Mouse (Mus musculus) kidney, embryonic 16.5 days (tissue): ENCODE results near the gene Hoxa5. TPM values are rescaled to one million over a fixed set of nuclear protein-coding genes. Genes with fewer than 3 reads are reported as not detected.

Experiments used
- ATAC-seq: fragments of 200-750 bp; cut with Nextera tagmentation; 2 replicates; pipeline ENCODE4 v1.8.0; 2017; ENCODE audit warnings: moderate TSS enrichment; ENCODE audit not compliant: low FRiP score, low TSS enrichment
- H3K27ac ChIP-seq: fragments of 300-500 bp; sonication (generic); 2 replicates; pipeline ENCODE4 v1.5.1; 2014; ENCODE audit warnings: low read length
- H3K27me3 ChIP-seq: fragments of 300-500 bp; sonication (generic); 2 replicates; pipeline ENCODE4 v1.6.1; 2014; ENCODE audit warnings: low read length, control low read depth, mixed read lengths; ENCODE audit not compliant: insufficient read depth
- H3K36me3 ChIP-seq: fragments of 300-500 bp; sonication (generic); 2 replicates; pipeline ENCODE4 v1.6.1; 2014; ENCODE audit warnings: low read length, control low read depth, mixed read lengths; ENCODE audit not compliant: insufficient read depth
- H3K4me1 ChIP-seq: fragments of 300-500 bp; sonication (generic); 2 replicates; pipeline ENCODE4 v1.6.1; 2014; ENCODE audit warnings: low read length, control low read depth, mixed read lengths; ENCODE audit not compliant: insufficient read depth
- H3K4me2 ChIP-seq: fragments of 300-500 bp; sonication (generic); replicated peaks from 2 replicates; pipeline ENCODE4 v1.6.1; 2014; ENCODE audit warnings: low read depth, low read length
- H3K4me3 ChIP-seq: fragments of 300-500 bp; sonication (generic); 2 replicates; pipeline ENCODE4 v1.5.1; 2014; ENCODE audit warnings: mild to moderate bottlenecking, low read length
- H3K9ac ChIP-seq: fragments of 300-500 bp; sonication (generic); replicated peaks from 2 replicates; pipeline ENCODE4 v1.6.1; 2014; ENCODE audit warnings: low read length
- H3K9me3 ChIP-seq: fragments of 300-500 bp; sonication (generic); 2 replicates; pipeline ENCODE4 v1.6.1; 2016; ENCODE audit warnings: low read length, control low read depth
- WGBS: fragments of 180-500 bp; shearing (Covaris S2); extraction: QIAGEN DNeasy Blood & Tissue Kit; methylation state at CpG from one replicate; pipeline ENCODE4 v1.1.7; 2014; 5-methylcytosine and 5-hydroxymethylcytosine counted together
- polyA plus RNA-seq: library from polyadenylated mRNA; unstranded; fragments of >200 nt; fragmentation: Nextera tagmentation; extraction: Ambion mirVana; gene quantifications from 2 replicates; pipeline ENCODE4 v1.2.1, GENCODE M21; 2015

Hoxa5 gene
- polyA plus RNA-seq, 1 experiment from 2014 or later, result 9.5 TPM

DNA sequence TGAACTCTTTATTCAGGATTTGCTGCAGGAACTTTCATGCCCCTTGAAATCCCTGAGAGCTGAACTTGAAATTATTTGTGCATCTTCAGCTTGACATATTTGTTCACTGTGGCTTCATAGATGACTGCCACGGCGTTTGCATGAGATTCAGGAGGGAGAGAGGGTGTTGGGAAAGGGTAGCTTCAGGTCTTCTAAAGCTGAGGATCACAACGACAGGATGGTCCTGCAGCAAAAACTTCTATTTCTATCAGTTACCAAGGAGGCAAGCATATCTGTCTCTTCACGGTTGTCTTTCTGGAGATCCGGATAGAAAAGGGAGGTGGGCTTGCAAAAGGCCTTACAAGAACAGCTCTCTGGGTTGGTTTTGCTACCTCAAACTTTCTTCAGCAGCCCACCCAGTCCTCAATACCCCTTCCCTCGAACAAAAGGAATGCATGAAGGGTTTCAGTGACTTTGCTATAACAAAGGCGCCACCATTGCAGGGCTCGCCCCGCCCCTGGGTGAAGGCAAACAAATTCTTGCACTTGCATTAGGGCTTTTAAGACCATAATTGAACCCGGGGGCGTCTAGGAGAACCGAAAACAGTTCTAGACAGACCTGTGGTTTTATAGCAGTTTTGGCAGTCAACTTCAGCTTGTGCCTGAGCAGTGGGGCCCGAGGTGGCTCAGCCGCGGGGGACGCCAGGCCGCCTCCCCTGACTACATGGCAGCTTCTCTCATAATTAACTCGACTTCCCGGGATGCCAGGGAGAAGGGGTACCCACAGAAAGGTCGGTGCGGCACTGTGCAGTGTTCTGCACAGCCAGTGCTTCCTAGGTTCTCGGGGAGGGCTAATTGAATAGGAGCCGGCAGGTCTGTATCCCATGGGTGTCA, 43.6 kb upstream of the Hoxa5 start:
- H3K4me3 ChIP-seq, result peak overlapping the region; percentile 50
- peaks cover 26% of the 10 kb centered on the region for H3K27me3 ChIP-seq
- peak overlapping the region; percentile 77 for H3K9ac ChIP-seq
- ATAC-seq, result 0 out of 2 replicates have a peak, but pooled peaks have one; percentile 7
- WGBS, result 4% methylated on average over 23 of the region's 23 CpGs
- peaks cover 26% of the 10 kb centered on the region for H3K4me1 ChIP-seq
- no peaks in the 10 kb centered on the region for H3K9me3 ChIP-seq
- H3K36me3 ChIP-seq, result 0 out of 2 replicates have a peak, but pooled peaks cover 3% of the 10 kb centered on the region
- peak overlapping the region; percentile 67 for H3K4me2 ChIP-seq
- H3K27ac ChIP-seq, result peak overlapping the region; percentile 95

- peak overlapping the region; percentile 80 for H3K4me3 ChIP-seq
- H3K27me3 ChIP-seq, result peaks cover 19% of the 10 kb centered on the region
- WGBS, result 9% methylated on average over 3 of the region's 3 CpGs
- ATAC-seq, result no peak
- no peaks in the 10 kb centered on the region for H3K9me3 ChIP-seq
- peaks cover 3% of the 10 kb centered on the region; the same call in 1 of the 2 replicates for H3K36me3 ChIP-seq
- peaks cover 31% of the 10 kb centered on the region for H3K4me1 ChIP-seq
- H3K9ac ChIP-seq, result peak overlapping the region; percentile 98
- H3K4me2 ChIP-seq, result peak overlapping the region; percentile 78
- peak overlapping the region; percentile 96 for H3K27ac ChIP-seq
Measured at GRCm38 (mm10) chr6:52246916-52247315, 42.5 kb upstream of the Hoxa5 start.

- H3K27ac ChIP-seq, result peak overlapping the region; percentile 96
- peak overlapping the region; percentile 80 for H3K4me3 ChIP-seq
- peaks cover 36% of the 10 kb centered on the region for H3K4me1 ChIP-seq
- H3K4me2 ChIP-seq, result peak overlapping the region; percentile 78
- WGBS, result under 1% methylated on average over 26 of the region's 26 CpGs
- 0 out of 2 replicates have a peak, but pooled peaks have one; percentile 21 for ATAC-seq
- H3K9ac ChIP-seq, result peak overlapping the region; percentile 98
- H3K9me3 ChIP-seq, result no peaks in the 10 kb centered on the region
- H3K27me3 ChIP-seq, result peaks cover 14% of the 10 kb centered on the region; the same call in 1 of the 2 replicates
- peaks cover 3% of the 10 kb centered on the region; the same call in 1 of the 2 replicates for H3K36me3 ChIP-seq
Measured at GRCm38 (mm10) chr6:52246403-52246803, 42.0 kb upstream of the Hoxa5 start.

GRCm38 (mm10) chr6:52245757-52246142, 41.4 kb upstream of the Hoxa5 start, which contains the start of gene Hoxa11:
TSS of gene Hoxa11 (minus strand) at chr6:52245810.
- H3K27me3 ChIP-seq, result 0 out of 2 replicates have a peak, but pooled peaks cover 9% of the 10 kb centered on the region
- H3K4me2 ChIP-seq, result peak within 1 kb of the TSS; percentile 78

DNA sequence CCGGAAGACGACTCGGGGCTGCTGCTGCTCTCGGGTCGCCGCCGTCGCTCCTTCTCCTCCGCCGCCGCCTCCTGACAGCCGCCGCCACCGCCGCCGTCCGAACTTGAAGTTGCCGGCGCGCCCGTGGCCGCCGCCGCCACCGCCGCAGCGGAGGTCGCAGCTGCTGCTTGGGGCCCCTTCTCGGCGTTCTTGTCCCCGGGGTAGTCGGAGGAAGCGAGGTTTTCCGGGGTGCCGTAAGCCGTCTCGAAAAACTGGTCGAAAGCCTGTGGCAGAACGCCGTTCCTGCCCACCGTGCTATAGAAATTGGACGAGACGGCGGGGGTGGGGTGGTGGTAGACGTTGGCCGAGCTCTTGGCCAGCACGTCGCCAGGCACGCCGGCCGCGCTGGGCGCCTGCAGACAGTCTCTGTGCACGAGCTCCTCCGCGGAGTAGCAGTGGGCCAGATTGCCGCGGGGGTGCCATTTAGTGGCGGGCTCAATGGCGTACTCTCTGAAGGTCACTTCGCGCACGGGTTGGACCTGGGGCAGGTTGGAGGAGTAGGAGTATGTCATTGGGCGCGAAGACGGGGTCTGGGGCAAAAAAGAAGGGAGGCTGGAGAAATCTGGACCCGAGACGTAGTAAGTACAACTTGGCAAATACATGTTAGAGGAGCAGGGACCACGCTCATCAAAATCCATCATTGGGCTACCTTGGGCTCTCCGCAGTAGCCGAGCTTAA, 40.8 kb upstream of the Hoxa5 start:
- H3K9me3 ChIP-seq, result no peaks in the 10 kb centered on the region
- H3K4me3 ChIP-seq, result peak overlapping the region; percentile 80
- ATAC-seq, result peak; percentile 17; the same call in 1 of the 2 replicates
- H3K27ac ChIP-seq, result peak overlapping the region; percentile 96
- under 1% methylated on average over 71 of the region's 71 CpGs for WGBS
- H3K9ac ChIP-seq, result peak overlapping the region; percentile 98
- peaks cover 3% of the 10 kb centered on the region; the same call in 1 of the 2 replicates for H3K36me3 ChIP-seq
- H3K4me1 ChIP-seq, result peaks cover 44% of the 10 kb centered on the region
- H3K4me2 ChIP-seq, result peak overlapping the region; percentile 78
- H3K27me3 ChIP-seq, result 0 out of 2 replicates have a peak, but pooled peaks cover 6% of the 10 kb centered on the region

More at GRCm38 (mm10) chr6:52245757-52246142, 41.4 kb upstream of the Hoxa5 start, which contains the start of gene Hoxa11:
- Histone ChIP-seq H3K36me3 (peaks cover 3% of the 10 kb centered on the region; the same call in 1 of the 2 replicates), H3K9ac (peak within 1 kb of the TSS; percentile 98), H3K9me3 (no peaks in the 10 kb centered on the region), H3K4me1 (peaks cover 42% of the 10 kb centered on the region), H3K27ac (peak within 1 kb of the TSS; percentile 96), H3K4me3 (peak within 1 kb of the TSS; percentile 80)
- WGBS, result 0% methylated on average over 20 of the region's 20 CpGs
- ATAC-seq, result peak; percentile 44; the same call in 1 of the 2 replicates

GRCm38 (mm10) chr6:52244471-52245039, 40.2 kb upstream of the Hoxa5 start:
- H3K9me3 ChIP-seq, result no peaks in the 10 kb centered on the region
- peak overlapping the region; percentile 96 for H3K27ac ChIP-seq
- H3K4me2 ChIP-seq, result peak overlapping the region; percentile 78
- no peaks in the 10 kb centered on the region; the same call in 1 of the 2 replicates for H3K36me3 ChIP-seq
- ATAC-seq, result no peak
- 0 out of 2 replicates have a peak, but pooled peaks cover 6% of the 10 kb centered on the region for H3K27me3 ChIP-seq
- peaks cover 38% of the 10 kb centered on the region for H3K4me1 ChIP-seq
- H3K9ac ChIP-seq, result peak overlapping the region; percentile 98
- peak overlapping the region; percentile 80 for H3K4me3 ChIP-seq
- WGBS, result 3% methylated on average over 23 of the region's 23 CpGs

GRCm38 (mm10) chr6:52243681-52244121, 39.3 kb upstream of the Hoxa5 start:
- Histone ChIP-seq H3K27ac (peak overlapping the region; percentile 96), H3K36me3 (no peaks in the 10 kb centered on the region; the same call in 1 of the 2 replicates), H3K4me3 (peak overlapping the region; percentile 80), H3K27me3 (0 out of 2 replicates have a peak, but pooled peaks cover 6% of the 10 kb centered on the region), H3K9me3 (no peaks in the 10 kb centered on the region), H3K4me1 (peaks cover 30% of the 10 kb centered on the region), H3K9ac (peak overlapping the region; percentile 98), H3K4me2 (peak overlapping the region; percentile 78)
- 7% methylated on average over 12 of the region's 12 CpGs for WGBS
- ATAC-seq, result no peak

DNA sequence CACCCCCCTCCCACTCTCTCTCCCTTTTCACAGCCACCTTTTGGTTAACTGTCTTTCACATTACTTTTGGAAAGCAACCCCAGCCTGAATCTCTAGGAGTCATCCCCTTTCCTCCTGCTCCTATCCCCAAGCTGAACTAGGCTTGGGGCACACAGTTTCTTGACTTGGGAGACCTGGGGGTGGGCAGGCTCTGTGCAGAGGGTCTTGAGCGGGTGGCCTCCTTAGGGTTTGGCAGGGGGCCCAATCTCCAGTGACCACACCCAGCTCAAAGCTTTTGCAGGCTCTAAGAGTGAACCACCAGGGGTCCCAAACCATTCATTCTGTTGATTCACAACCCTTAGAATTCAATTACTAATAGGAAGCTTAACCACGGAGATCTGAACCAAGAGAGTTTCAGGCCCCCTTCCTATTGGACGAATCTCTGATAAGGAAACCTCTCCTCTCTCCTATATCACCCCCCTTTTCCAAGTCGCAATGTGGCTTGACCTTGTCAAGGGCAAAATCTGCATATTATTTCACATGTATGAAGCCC, 38.5 kb upstream of the Hoxa5 start:
- H3K4me3 ChIP-seq, result peak overlapping the region; percentile 80
- 20% methylated on average over 4 of the region's 4 CpGs for WGBS
- no peaks in the 10 kb centered on the region for H3K9me3 ChIP-seq
- ATAC-seq, result no peak
- no peaks in the 10 kb centered on the region; the same call in 1 of the 2 replicates for H3K36me3 ChIP-seq
- H3K9ac ChIP-seq, result peak overlapping the region; percentile 98
- peak overlapping the region; percentile 96 for H3K27ac ChIP-seq
- peaks cover 23% of the 10 kb centered on the region for H3K4me1 ChIP-seq
- H3K4me2 ChIP-seq, result peak overlapping the region; percentile 78
- 0 out of 2 replicates have a peak, but pooled peaks cover 6% of the 10 kb centered on the region for H3K27me3 ChIP-seq
